Mouse (Mus musculus) heart, postnatal 14 days (tissue): ENCODE measurements around the gene Myo5a. TPM values are rescaled to one million over a fixed set of nuclear protein-coding genes. Genes with fewer than 3 reads are reported as not detected.
A peak's percentile ranks its signal among the peaks of the same experiment; 100 is the strongest.

Source experiments
- DNase-seq, 2 experiments: peaks; one replicate each; pipeline ENCODE4 v3.0.0; 2021 to 2022
- intact Hi-C: fragments of 180-260 bp; cut with DNase I; formaldehyde crosslinking; loops from one replicate; pipeline ENCODE4 v1.15.1; 2025
- total RNA-seq, 2 experiments: library from RNA; stranded (reverse); gene quantifications; 2 replicates each; pipeline ENCODE4 v1.2.3; 2021

Myo5a gene
- total RNA-seq, 2 experiments from 2014 or later = 12.3 to 13.8 TPM

DNA sequence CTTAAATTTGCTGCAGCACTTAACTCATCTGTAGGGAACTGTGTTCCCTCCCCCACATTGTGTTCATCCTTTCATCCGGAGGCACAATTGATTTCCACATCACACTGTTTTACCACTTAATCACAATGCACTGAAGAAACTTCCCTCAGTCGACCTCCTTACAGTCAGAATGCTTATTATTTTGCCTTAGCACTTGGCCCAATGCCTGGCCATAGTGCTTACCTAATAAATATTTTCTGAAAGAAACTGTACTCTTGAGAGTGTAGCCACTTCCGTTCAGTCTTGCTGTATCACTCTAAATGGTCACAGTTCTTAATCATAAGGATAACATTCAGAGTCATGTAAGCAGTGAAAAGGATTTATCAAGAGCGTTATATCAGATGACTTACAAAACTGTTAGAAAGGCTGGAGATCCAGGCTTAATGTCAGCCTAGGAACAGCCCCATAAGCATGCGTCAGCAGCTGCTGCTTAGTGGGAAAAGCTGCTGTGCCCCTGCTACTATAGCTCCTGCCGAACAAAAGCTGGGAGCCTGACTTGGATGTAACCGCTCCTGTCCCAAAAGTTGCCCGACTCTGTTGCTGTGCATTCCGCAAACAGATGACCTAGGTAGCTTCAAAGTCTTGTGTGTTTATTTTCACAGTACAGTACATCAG, 6.0 kb upstream of the Myo5a start:
- intact Hi-C loops = no loop called here

DNA sequence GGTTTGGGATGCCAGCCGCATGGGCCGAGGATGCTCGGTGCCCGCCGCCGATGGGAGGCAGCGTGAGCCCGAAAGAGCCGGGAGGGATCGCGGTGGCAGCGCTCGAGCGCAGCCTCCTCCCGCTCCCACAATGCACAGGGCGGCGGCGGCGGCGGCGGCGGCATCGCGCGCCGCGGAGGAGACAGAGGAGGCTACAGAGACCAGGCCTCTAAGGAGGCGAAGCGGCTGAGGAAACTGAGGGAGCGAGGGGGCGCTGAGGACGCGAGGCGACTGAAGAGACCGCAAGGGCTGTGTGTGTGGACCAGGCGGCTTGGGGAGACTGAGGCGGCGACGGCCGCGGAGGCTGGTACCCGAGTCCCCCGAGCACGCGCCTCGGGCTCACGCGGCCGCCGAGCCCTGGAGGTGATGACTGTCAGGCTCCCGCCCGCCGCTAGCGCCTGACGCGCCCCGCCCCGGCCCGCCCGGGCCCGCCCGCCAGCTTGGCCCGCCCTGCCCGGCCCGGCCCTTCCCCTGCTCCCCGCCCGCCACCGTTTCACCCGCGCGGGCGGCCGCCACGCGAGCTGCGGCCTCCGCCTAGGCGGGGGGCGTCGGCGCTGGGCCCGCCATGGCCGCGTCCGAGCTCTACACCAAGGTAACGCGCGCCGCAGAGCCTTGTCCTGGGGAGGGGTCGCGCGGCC, 352 bp downstream of the Myo5a start:
- intact Hi-C loops = loop anchor here (5.0 kb wide), 1 partner anchor 126 kb away; no protein-coding TSS in a partner anchor
- peak; percentile 74 to 85 for DNase-seq

More for the DNA sequence above, 6.0 kb upstream of the Myo5a start:
- no peak for DNase-seq

DNA sequence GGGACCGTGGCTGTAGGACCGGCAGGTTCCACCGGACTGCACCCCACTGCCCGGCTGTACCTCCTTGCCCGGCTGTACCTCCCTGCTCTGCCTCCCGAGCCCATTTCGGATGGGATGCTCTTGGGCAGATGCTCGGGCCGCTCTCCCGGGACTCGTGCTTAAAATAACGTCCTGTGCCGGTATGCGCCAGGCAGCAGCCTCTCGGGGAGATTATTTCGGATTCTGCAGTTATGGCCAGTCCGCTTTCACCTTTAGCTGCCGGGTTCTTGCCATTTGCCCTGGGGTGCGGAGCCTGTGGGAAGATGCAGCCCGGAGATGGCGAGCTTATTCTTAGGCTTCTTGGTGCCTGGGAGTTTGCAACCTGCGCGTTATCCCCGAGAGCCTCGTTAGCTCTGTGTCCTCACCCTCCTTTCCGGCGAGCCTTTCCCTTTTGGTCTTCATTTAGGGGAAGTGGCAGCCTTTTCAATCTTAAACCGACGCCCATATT, 934 bp downstream of the Myo5a start:
- intact Hi-C loops = loop anchor here (5.0 kb wide), 1 partner anchor 126 kb away; no protein-coding TSS in a partner anchor
- peak in 1 of 2 experiments; percentile 27 for DNase-seq

DNA sequence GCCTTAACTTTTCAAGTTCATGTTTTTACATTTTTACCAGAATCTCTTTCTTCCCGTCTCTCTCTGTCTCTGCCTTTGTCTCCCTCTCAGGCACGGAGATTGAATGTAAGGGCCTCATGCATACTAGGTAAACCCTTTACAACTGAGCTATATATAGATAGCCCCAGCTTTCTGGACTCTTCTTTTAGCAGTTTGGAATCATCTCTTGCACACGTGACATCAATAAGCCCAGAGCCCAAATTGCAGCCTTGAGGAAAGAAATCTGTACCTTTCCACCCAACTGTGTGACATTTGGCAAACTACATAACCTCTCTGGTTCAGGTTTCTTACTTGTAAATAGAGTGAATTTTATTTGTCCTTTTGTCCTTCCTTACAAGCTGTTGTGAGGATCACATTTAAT, 1.5 kb downstream of the Myo5a start:
- no peak for DNase-seq
- intact Hi-C loops = loop anchor here (5.0 kb wide), 1 partner anchor 125 kb away; no protein-coding TSS in a partner anchor

DNA sequence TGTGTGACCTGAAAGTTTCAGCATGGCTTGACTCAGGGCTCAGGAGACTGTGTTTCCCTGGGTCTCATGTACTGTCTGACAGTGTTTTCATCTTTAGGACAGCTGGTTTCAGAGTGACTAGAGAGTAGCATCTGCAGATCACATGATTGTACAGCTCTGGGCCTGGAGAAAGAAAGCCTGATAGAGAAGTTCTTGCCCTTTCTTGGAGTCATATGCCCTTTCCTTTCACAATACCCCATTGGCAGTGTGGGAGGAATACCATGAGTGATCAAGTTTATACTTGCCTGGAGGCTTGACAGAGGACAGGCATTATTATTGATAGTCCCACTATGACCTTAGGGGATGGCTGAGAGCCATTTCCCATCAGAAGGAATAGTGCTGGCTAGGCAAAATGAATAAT, 6.4 kb downstream of the Myo5a start:
- DNase-seq = no peak
- intact Hi-C loops = no loop called here

DNA sequence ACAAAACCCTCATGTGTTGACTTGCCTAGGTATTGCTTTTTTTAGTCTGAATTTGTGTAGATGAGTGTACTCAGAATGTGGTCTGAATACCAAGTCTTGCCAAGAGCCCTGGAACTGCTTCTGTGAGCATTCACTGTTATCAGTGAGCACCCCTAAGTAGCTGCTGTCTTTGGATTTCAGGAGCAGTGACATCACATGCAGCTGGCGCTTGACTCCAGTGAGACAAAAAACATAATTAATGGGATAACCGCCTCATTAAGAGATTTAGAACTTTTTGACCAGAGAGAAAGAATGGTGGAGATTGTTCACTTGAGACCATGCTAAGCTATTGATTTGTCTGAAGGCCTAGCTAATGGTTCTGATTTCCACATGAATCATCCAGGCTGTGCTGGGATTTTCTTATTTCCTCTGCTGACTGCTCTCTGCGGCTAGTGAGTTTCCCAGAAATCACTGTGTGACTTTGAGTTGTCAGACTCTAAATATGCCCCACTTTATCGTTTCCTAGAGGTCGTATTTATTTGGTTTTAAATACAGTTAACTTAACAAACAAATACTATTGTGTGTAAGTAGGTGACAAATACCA, 14.5 kb downstream of the Myo5a start:
- DNase-seq = no peak
- intact Hi-C loops = no loop called here

DNA sequence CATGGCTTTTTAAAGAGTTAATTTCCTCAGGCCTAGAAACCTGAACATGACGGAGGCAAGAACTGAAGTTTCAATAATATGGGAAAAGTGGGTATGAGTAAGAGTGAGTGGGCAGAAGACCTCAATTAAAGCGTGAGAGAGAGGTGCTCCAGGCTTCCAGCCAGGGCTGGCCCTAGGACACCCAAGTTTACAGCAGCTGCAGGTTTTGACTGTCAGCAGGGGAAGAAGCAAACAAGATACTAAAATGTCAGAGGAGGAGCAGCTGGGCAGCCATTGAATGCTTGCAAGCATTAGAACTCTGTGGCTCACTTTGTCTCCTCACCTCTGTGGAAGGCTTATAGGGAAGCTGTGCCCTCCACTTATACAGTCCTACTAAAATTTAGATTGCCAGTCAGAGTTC, 17.0 kb downstream of the Myo5a start:
- DNase-seq = peak in 1 of 2 experiments; percentile 19
- intact Hi-C loops = no loop called here

DNA sequence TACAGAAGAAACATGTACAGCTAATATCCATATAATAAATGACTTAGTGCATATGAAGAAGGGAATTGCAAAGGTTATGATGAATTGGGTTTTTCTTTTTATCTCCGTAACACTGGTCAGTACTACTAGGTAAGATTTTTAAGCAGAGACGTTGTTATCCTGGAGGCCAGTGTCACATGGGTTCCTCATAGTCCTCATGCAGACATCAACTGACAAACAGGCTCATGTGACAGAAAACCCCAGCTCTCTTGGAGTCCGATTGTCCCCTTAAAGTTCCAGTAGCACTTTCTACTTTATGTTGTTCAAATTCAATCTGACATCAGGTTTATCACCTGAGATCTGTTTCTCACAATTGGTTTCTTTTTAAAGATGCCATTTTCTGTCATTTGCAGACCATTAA, 18.5 kb downstream of the Myo5a start:
- DNase-seq = no peak
- intact Hi-C loops = no loop called here

DNA sequence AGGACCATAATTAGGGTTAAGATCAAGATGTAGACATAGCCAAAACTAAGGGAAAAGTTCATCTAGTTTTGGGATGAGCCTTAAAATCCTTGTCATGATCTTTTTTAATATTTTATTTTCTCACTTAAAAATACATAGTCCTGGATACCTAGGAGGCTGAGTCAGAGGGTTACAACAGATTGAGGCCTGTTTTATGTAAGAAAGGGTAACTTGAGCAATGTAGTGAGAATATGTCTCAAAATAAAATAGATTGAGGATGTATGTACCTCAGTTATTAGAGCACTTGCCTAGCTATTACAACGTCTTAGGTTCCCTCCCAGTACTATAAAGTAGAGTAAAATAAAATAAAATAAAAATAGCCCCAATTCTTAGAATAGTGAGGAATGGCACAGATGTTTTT, 21.3 kb downstream of the Myo5a start:
- intact Hi-C loops = no loop called here
- no peak for DNase-seq

DNA sequence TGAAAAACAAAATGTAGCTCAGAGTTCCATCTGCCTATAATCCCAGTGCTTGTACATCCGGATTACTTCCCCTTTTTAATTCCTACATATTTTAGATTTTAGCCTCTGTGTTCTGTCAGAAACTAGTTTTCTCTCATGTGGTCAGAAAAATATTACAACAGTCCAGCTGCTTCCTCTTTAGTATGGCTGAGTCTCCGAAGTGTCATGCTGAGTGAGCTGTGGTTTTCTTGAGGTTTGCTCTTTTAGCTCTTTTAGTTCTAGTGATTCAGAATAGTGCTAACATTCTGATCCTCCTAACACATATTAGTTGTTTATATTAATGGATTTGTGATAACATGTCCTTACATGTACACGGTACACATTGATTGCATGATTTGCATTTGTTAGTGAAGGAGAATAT, 23.9 kb downstream of the Myo5a start:
- intact Hi-C loops = no loop called here
- no peak for DNase-seq

DNA sequence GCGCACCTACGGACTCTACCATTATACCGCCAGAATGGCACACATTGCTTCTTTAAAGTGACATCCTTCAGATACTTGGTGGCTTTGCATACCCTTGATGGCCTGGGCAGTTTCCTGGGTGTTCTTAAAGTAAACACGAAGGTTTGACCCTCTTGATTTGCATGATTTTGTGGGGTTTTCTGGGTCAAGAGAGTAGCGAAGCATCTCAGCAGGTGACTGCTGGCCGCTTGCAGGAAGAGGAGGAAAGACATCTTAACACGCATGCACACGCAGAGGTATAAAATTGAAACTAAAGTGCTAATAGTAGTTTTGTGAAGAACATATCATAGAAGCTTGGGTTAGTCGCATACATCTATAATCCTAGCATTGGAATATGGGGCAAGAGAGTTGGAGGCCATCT, 28.1 kb downstream of the Myo5a start:
- no peak for DNase-seq
- intact Hi-C loops = no loop called here

DNA sequence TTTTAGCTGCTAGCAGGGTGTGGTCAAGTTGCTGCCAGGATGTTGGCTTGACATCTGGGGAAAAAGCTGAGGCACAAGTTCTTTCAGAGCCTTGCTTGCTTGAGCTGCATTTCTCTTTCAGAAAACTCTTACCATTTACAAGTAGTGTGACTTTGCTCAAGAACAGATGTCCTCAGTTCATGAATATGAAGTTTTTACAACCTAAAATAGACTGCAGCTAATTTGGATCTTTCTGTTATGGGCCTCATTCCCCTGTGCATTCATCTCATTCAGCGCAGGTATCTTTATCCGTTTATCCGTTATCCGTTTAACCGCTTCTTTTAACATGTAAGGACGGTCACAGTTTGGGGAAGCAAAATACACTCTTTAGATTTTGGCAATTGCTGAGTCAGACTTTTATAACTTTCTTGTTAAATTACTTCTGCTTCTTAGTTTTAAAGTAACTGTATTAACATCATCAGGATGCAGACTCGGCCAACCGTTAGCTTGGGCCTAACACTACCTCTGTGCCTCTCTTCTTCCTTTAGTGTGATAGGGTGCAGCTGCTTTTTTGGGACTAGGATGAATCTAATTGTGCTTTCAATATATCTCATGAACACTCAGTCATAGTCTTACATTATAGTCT, 29.5 kb downstream of the Myo5a start:
- intact Hi-C loops = no loop called here
- DNase-seq = no peak

DNA sequence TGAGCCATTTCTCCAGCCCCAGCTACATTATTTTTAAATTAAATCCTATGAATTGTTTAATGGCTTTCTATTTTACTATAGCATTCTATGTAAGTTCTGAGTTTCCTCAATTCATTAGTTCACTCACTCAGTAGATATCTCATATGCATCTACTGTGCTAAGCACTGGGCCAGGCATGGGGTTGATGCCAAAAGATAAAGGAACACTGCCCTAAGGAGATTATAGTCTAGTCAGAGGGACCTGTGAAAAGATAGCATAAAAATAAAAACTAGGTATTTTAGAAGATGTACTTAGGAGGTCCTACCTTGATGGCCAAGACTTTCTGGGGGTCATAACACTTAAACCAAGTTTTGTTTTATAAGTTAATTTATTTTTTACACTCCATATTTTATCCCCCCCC, 31.3 kb downstream of the Myo5a start:
- intact Hi-C loops = no loop called here
- DNase-seq = no peak

DNA sequence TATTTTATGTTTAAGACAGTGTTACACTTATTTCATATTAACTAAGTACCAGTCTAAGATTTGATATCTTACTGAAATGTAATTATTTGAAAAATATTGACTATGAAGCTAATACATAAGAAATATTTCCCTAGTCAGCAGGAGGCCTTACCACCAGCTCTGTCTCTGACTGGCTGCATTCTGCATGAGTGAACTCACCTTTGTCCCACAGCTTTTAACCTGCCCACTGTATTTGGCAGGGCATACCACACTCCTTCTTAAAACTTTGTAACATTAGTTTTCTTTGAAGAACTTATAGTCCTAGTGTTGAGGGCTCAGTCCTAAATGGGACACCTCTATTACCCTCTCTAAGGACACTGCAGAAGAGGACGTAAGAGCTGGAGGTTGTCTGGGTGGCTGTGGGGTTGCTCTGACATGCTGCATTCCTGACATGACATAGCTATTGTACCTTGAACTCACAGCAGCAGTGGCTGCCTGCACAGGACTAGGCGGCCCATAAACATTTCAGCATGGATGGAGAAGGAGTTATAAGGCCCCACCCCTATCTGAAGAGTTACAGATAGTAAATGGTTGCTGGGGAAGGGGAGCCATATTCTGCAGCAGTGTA, 45.9 kb downstream of the Myo5a start:
- DNase-seq = no peak
- intact Hi-C loops = no loop called here

DNA sequence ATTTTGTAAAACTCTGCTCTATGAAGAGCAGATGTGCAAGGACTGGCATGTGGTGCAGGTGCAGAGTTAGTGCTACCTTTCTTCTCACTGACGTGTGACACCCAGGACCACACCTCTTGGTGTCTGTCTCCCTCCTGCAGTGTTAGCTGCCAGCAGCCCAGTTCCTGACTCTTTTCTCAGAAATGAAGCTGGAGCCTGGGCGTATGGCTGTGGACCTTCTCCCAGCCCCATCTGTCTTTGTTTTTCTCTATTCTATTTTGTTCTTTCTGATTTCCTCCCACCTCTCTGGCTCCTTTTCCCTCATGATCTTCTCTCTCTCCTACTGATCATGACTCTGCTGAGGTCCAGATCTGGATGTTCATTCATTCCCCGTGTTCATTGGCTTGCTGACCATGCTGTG, 50.3 kb downstream of the Myo5a start:
- intact Hi-C loops = no loop called here
- DNase-seq = no peak

DNA sequence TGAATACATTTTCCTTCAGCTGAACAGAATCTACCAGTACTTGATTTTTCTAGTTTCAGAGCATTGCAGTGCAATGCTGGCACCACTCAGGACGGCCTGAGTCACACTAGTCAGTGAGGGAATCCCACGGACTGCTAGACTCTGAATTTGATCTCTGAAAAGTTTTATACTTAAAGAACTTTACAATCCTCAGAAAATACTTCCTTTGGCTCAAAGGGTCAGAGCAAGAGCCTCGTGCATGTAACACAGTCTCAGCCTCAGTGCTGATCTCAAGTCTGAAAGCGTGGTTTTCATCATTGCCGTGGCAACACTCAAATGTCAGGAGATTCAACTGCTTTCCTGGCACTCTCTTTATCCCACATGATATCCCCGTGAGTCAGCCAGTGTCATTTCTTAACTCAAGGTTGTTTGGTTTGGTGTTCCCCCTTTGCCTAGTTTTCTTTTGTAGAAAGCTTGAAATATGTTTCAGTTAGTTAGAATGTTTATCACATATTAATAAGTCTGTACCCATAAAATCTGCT, 53.4 kb downstream of the Myo5a start:
- intact Hi-C loops = no loop called here

DNA sequence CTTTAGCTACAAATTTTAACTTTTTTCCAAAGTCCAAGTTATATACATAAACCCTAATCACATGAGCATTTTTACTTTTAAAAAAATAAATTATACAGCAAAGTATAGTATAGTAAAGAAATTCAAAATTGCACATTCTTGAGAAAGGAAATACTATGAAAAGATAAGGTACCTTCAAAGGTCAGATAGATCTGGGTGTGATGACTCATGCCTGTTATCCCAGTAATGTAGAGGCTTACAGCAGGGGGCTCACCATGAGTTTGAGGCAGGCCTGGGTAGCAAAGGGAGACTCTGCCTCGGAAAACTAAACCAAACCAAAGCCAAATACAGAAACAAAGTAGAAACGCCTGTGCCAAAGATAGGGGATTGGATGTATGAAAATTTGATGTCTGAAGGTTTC, 59.7 kb downstream of the Myo5a start:
- DNase-seq = no peak
- intact Hi-C loops = no loop called here

More for the DNA sequence above, 53.4 kb downstream of the Myo5a start:
- peak in 1 of 2 experiments; percentile 7 for DNase-seq

DNA sequence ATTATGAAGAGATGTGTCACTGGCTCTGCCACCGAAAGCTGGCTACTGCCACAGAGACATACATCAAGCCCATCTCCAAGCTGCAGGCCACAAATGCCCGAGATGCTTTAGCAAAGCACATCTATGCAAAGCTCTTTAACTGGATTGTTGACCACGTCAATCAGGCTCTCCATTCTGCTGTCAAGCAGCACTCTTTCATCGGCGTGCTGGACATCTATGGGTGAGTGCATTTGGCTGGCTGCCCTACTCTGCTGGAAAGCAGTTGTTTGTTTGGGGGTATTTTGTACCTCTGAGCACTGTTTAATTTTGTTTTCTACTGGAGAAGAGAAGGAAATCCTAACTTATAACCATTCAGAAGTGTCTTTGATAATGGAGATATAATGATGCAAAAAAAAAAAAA, 76.1 kb downstream of the Myo5a start:
- DNase-seq = no peak
- intact Hi-C loops = no loop called here

DNA sequence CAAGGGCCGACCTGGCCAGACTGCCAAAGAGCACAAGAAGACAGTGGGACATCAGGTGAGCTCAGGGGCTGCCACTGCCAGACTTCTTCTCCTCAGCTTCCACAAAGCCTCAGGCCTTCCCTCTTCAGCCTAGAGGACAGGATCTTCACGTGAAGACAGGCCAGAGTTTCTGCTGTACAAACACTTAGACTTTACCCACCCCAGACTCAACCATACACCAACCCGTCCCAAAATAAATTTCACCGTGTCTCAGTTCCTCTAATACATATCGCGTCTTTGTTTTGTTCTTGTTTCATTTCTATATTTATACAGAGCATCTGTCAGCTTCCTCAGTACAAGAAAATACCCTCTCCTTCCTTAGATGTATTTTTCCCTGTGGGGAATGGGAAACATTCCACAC, 89.7 kb downstream of the Myo5a start:
- DNase-seq = peak in 1 of 2 experiments; percentile 2

DNA sequence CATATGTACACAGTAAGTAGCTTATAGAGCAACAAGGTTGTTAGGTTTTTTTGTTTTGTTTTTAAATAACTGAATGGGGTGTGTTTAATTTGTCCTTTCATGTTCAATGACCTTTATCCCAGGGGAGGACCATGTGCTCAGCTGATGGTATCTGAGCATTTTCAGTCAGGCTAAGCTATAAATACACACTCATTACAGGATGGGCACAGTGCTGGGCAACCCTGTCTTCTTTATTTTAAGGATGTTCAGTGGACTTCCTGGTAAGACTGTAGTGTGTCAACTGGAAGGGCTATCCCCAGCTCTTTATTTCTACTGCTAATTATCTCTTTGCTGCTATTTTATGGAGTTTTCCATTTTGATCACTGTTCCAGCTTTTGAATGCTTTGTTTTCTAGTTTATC, 92.8 kb downstream of the Myo5a start:
- peak; percentile 17 to 22 for DNase-seq
- intact Hi-C loops = no loop called here

More for the DNA sequence above, 89.7 kb downstream of the Myo5a start:
- intact Hi-C loops = no loop called here

DNA sequence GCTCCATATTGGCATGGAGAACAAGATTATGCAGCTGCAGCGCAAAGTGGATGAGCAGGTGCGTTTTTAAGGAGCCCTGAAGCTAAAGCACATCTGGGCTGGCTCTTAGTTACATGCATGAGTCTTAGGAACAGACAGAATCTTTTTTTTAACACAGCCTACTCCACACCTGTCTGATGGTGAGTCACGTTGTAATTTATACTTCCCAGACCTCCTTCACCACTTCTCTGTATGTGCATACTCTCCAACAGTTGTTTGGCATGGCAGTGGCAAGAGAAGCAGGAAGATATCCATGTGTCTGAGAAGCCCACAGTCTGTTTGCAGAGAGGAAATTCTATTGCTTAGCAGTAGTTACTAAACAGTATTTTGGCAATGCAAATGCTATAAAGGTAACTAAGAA, 100.9 kb downstream of the Myo5a start:
- DNase-seq = no peak
- intact Hi-C loops = no loop called here
